Mouse (Mus musculus) cerebellum, adult 9-11 months (tissue): Measurements from ENCODE around the gene Bak1.
"Not testable (repeated sequence)": the region's sequence is repeated elsewhere in the genome, so short reads cannot be mapped to it uniquely, and the experiment has no call there.

ENCODE experiments used
- DNase-seq: peaks from one replicate; pipeline ENCODE4 v3.0.0; 2022

Bak1 gene

GRCm38 (mm10) chr17:26977354-26977753, 51.5 kb downstream of the Bak1 start:
- not testable (repeated sequence) for DNase-seq

GRCm38 (mm10) chr17:26975415-26975814, 53.4 kb downstream of the Bak1 start:
- no peak for DNase-seq

- DNase-seq = no peak
Measured at GRCm38 (mm10) chr17:26974547-26974946, 54.3 kb downstream of the Bak1 start.

DNA sequence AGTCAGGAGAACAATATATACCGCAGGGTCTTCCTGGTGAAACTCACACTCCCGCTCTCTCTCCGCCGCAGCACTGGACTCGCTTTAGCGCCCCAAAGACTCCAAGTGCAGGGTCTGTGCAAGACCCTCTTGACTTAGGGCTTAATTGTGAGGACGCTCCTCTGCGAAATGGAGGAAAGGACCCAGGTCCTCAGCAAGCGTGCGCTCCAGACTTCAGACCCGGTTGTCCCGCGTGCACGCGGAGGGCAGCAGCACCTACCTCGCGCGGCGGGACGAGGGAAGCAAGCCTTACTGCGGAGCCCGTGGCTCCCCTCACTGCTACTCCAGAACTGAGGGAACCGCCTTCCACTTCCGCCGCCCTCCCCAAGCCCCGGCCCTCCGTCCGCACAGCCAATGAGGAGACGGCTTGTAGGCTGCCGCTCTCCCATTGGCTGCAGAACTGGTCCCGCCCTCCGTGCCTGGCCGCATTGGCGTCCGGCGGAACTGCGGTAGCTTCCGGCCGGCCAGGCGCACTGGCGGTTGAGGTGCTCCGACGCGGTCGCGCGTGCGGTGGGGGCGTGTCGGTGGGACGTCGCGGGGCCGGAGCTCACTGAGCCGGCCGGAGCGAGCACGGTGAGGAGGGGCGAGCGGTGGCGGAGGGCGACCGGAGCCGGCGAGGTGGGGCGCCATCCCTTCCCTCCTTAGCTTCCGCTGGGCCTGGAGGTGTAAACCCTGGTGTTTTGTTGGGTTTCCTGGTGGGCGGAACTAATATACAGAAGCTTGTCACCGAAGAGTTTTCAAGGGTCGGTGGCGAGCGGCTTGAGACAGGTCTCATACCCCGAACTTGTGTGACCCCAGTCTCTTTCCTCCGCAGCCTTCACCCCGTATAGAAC, 55.9 kb downstream of the Bak1 start, which contains the start of gene Zbtb9:
Gene Zbtb9, plus strand, starts transcription at position 465 of the 872 bp plus-strand sequence.
- DNase-seq = peak; percentile 97

DNA sequence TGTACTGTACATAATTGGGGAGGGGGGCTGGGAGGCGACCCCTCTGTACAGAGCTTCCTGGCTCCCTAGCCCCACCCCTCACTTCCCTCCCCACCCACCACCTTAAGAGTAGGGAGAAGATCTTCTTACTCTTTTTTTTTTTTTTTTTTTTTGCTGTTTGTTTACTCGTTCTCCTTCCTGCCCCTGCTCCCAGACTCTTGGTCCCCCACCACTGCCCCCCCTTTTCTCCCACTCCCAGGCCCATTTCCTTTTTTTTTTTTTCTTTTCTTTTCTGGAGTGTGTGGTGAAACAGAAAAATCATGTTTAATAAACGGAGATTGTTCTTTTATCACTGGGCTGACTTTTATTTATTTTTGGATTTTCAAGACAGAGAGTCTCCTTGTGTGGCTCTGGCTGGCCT, 56.7 kb downstream of the Bak1 start:
- no peak for DNase-seq

- no peak for DNase-seq
Measured at GRCm38 (mm10) chr17:26971247-26971905, 57.4 kb downstream of the Bak1 start.

DNA sequence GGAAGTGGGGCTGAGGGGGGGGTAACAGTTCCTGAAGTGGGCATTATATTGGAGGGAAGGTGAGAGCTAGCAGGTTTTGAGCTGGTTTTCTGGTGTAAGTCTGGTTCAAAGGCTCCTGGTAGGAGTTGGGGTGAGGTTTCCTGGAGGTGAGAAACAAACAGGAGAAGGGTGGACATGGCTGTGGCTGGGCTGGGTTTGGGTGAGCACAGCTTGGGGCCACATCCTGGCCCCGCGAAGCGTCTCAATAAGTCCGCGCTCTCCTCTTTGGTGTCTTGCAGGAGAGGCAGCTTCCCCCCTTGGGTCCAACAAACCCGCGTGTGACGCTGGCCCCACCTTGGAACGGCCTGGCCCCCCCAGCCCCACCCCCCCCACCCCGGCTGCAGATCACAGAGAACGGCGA, 58.6 kb downstream of the Bak1 start:
- no peak for DNase-seq
